Mouse (Mus musculus) lung, embryonic 14.5 days (tissue): ENCODE data around the gene Rere. TPM values are rescaled to one million over a fixed set of nuclear protein-coding genes. Genes with fewer than 3 reads are reported as not detected.
"Not testable (repeated sequence)": the region's sequence is repeated elsewhere in the genome, so short reads cannot be mapped to it uniquely, and the experiment has no call there.

ENCODE experiments used
- ATAC-seq: fragments of 200-750 bp; cut with Nextera tagmentation; 2 replicates; pipeline ENCODE4 v1.8.0; 2017; ENCODE audit warnings: mild to moderate bottlenecking, moderate TSS enrichment, moderate library complexity; ENCODE audit not compliant: insufficient read depth
- DNase-seq: peaks from one replicate; pipeline ENCODE4 v3.0.0-alpha.2; 2015
- H3K27ac ChIP-seq: fragments of 300-500 bp; sonication (generic); 2 replicates; pipeline ENCODE4 v1.5.1; 2014; ENCODE audit warnings: low read depth, mild to moderate bottlenecking, moderate library complexity
- H3K27me3 ChIP-seq: fragments of 300-500 bp; sonication (generic); 2 replicates; pipeline ENCODE4 v1.6.1; 2014; ENCODE audit warnings: low read length, control low read depth; ENCODE audit not compliant: insufficient read depth
- H3K36me3 ChIP-seq: fragments of 300-500 bp; sonication (generic); 2 replicates; pipeline ENCODE4 v1.6.1; 2014; ENCODE audit warnings: control low read depth; ENCODE audit not compliant: insufficient read depth
- H3K4me1 ChIP-seq: fragments of 300-500 bp; sonication (generic); 2 replicates; pipeline ENCODE4 v1.6.1; 2014; ENCODE audit warnings: antibody characterized with exemption, control low read depth; ENCODE audit not compliant: insufficient read depth
- H3K4me2 ChIP-seq: fragments of 300-500 bp; sonication (generic); 2 replicates; pipeline ENCODE4 v1.6.1; 2014; ENCODE audit warnings: mild to moderate bottlenecking
- H3K4me3 ChIP-seq: fragments of 300-500 bp; sonication (generic); 2 replicates; pipeline ENCODE4 v1.5.1; 2014; ENCODE audit warnings: low read depth, low read length
- H3K9ac ChIP-seq: fragments of 300-500 bp; sonication (generic); 2 replicates; pipeline ENCODE4 v1.6.1; 2014
- H3K9me3 ChIP-seq: fragments of 300-500 bp; sonication (generic); 2 replicates; pipeline ENCODE4 v1.6.1; 2016; ENCODE audit warnings: low read depth, low read length, control low read depth
- CTCF ChIP-seq: IDR thresholded peaks from 2 replicates; pipeline ENCODE4 v1.5.1; 2016; ENCODE audit warnings: antibody characterized with exemption, low read depth
- WGBS: fragments of 180-500 bp; shearing (Covaris S2); extraction: QIAGEN DNeasy Blood & Tissue Kit; methylation state at CpG from one replicate; pipeline ENCODE4 v1.1.7; 2014; 5-methylcytosine and 5-hydroxymethylcytosine counted together
- polyA plus RNA-seq: library from polyadenylated mRNA; unstranded; fragments of >200 nt; fragmentation: Nextera tagmentation; extraction: Ambion mirVana; gene quantifications from 2 replicates; pipeline ENCODE4 v1.2.1, GENCODE M21; 2014

The Rere gene
- polyA plus RNA-seq, 1 experiment from 2014 or later, result 41.5 TPM

DNA sequence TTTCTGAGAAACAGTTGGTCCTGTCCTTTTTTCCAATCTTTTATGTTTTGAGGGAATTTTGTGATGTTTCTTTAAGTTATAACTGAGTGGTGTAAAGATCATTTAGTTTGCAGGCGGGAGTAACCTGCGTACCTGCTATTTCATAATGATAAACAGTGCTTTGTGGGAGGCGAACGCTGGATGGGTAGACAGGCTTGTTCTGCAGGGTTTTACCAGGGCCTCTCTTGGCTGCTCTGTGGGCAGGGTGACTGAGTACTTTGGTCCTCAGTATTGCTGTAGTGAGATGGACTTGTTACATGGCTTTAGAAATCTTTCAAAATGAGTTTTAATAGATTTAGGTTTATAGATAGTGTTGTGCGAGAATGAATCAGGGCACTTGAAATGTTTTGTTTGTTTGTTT is 205.7 kb downstream of the Rere start:
- Histone ChIP-seq H3K9ac (no peak overlapping the region), H3K36me3 (0 out of 2 replicates have a peak, but pooled peaks cover 9% of the 10 kb centered on the region), H3K9me3 (no peaks in the 10 kb centered on the region), H3K4me3 (no peak overlapping the region), H3K4me1 (peaks cover 7% of the 10 kb centered on the region), H3K4me2 (no peak overlapping the region), H3K27me3 (no peaks in the 10 kb centered on the region), H3K27ac (no peak overlapping the region)
- WGBS, result 36% methylated on average over 5 of the region's 5 CpGs
- no peak for TF ChIP-seq CTCF
- ATAC-seq, result no peak
- DNase-seq, result no peak

DNA sequence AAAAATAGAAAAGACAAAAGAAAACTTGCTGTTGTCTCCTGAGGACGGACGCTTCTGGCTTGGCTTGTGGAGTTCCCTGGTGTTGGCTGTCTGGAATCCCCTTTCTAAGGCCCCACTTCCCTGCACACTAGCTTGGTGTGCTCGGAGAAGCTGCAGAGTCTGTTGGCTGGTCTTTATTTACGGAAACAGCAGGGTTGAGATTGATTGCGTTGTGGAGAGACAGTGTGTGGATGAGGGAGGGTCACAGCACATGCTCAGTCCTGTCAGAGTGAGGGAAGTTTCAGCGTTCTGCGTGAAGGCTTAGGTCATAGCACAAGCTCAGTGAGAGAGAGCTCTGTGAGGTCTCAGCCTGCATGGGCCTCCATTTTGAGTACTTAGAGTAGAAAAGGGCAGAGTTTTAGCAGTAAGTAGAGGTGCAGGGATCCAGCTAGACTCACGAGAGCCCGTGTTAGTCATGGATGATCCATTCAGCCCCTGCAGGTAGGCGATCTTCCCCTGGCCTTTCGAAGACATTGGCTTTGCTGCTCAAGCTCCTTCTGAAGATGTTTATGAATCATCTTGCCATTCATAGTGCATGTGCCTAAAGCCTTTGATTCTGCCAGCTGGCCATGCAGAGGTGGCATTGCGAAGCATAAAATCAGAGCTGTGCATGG is 206.8 kb downstream of the Rere start:
- DNase-seq (peak; percentile 95), ATAC-seq (peak; percentile 99)
- Histone ChIP-seq H3K4me1 (peaks cover 7% of the 10 kb centered on the region), H3K9me3 (no peaks in the 10 kb centered on the region), H3K27me3 (no peaks in the 10 kb centered on the region), H3K4me3 (peak overlapping the region; percentile 26), H3K4me2 (peak overlapping the region; percentile 66), H3K36me3 (0 out of 2 replicates have a peak, but pooled peaks cover 5% of the 10 kb centered on the region), H3K27ac (peak overlapping the region; percentile 88), H3K9ac (peak overlapping the region; percentile 49)
- WGBS, result 13% methylated on average over 12 of the region's 12 CpGs
- no peak for TF ChIP-seq CTCF

DNA sequence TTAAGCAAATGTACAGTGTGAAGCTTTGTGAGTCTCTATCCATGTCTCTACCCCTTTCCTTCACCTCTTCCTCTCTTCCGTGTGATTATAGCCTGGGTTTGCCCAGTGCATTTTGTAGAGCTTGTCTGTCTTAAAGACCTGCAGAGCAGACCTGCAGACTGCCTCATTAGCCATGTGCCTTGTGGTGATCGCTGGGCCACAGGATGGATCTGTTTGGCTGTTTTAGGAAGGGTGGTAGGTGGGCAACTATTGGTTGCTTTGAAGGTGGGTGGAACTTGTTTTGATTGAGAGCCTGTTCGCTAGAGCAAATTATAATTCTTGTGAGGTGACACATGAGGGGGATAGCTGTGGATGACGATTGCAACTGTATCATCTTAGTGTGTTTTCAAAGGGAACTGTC is 207.3 kb downstream of the Rere start:
- WGBS, result 39% methylated on average over 4 of the region's 4 CpGs
- H3K36me3 ChIP-seq, result 0 out of 2 replicates have a peak, but pooled peaks cover 2% of the 10 kb centered on the region
- DNase-seq (no peak), ATAC-seq (no peak)
- peak overlapping the region; percentile 26; the same call in 1 of the 2 replicates for H3K4me3 ChIP-seq
- H3K9ac ChIP-seq, result 0 out of 2 replicates have a peak overlapping the region, but pooled peaks have one; percentile 14
- no peak for TF ChIP-seq CTCF
- H3K27ac ChIP-seq, result peak overlapping the region; percentile 88
- H3K27me3 ChIP-seq, result no peaks in the 10 kb centered on the region
- peak overlapping the region; percentile 66 for H3K4me2 ChIP-seq
- no peaks in the 10 kb centered on the region for H3K9me3 ChIP-seq
- H3K4me1 ChIP-seq, result peaks cover 7% of the 10 kb centered on the region

DNA sequence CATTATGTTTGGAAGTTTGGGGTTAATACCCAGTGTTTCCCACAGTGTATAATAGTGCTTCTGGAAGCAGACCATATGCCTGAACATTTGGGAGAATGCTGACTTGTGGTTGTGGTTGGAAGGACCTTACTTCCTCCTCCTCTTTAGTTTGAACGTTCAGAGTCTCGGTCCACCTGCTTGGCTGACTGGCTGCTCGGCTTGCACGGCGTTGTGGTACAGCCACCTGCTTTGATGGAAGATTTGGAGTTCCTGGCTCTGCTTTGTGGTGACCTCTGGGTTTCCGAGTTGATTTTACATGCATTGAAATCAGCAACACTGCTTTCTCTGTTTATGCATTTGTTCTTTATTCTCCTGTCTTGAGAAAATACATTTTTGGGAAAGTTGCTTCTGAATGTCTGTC is 208.6 kb downstream of the Rere start:
- DNase-seq (no peak), ATAC-seq (no peak)
- Histone ChIP-seq H3K4me3 (no peak overlapping the region), H3K9ac (no peak overlapping the region), H3K36me3 (0 out of 2 replicates have a peak, but pooled peaks cover 2% of the 10 kb centered on the region), H3K9me3 (no peaks in the 10 kb centered on the region), H3K4me2 (no peak overlapping the region), H3K27me3 (no peaks in the 10 kb centered on the region), H3K4me1 (peaks cover 7% of the 10 kb centered on the region), H3K27ac (no peak overlapping the region)
- TF ChIP-seq CTCF, result no peak
- 80% methylated on average over 6 of the region's 6 CpGs for WGBS

DNA sequence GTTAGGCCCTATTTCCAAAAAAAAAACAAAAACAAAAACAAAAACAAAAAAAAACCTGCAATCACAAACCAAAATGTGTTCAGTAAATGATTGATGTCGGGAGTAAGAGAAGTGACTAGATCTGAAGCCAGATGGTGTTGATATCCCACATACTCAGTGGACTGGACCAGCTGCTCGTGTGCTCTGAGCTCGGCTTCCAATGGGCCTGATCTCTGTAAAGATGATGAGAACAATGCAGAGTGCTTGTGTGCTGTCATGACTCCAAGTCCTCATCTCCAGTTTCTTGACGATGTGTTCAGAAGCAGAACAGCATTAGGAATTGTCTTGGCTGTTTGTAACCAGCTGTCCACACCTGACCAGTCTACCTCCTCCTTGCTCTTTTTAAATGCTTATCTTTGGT is 210.3 kb downstream of the Rere start:
- H3K9ac ChIP-seq, result no peak overlapping the region
- no peak for DNase-seq
- no peak overlapping the region for H3K27ac ChIP-seq
- TF ChIP-seq CTCF, result no peak
- H3K4me3 ChIP-seq, result no peak overlapping the region
- H3K4me2 ChIP-seq, result no peak overlapping the region
- WGBS, result 87% methylated on average over 4 of the region's 4 CpGs
- H3K9me3 ChIP-seq, result no peaks in the 10 kb centered on the region
- no peak for ATAC-seq
- no peaks in the 10 kb centered on the region for H3K27me3 ChIP-seq
- H3K36me3 ChIP-seq, result no peaks in the 10 kb centered on the region
- H3K4me1 ChIP-seq, result peaks cover 7% of the 10 kb centered on the region

DNA sequence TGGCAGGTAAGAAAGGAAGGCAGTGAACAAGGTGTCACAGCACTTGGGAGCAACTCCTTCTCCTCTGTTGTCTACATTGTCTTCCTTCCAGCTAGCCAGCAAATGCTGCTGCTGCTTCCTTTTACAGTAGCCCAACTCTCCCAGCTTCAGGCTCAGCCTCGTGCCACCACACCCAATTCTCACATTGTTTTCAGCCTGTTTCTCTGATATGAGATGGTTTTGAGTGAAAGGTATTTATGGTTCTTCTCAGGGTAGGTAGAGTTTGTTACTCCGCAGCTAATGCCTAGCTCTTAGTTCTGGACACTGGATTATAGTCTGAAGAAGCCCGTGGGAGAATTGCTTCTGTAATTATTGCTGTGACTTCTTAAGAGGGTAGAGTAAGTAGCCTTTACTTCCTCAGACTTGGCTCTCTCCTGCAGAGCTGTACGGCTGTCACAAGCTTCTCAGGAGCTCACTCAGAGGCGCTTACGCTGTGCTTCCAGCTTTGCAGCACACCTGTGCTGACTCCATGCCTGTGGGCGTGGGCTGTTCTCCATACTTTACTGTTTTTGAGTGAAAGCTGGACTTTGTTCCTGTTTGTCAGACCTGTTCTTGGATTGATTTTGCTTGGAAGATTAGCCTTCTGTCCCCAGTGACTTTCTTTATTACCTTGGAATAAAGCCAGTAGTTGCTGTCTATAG is 212.0 kb downstream of the Rere start:
- Histone ChIP-seq H3K4me1 (peaks cover 6% of the 10 kb centered on the region; the same call in 1 of the 2 replicates), H3K4me2 (no peak overlapping the region), H3K9me3 (no peaks in the 10 kb centered on the region), H3K27me3 (no peaks in the 10 kb centered on the region), H3K9ac (no peak overlapping the region), H3K4me3 (no peak overlapping the region), H3K27ac (no peak overlapping the region), H3K36me3 (no peaks in the 10 kb centered on the region)
- ATAC-seq, result no peak
- no peak for TF ChIP-seq CTCF
- no peak for DNase-seq
- 78% methylated on average over 7 of the region's 7 CpGs for WGBS

DNA sequence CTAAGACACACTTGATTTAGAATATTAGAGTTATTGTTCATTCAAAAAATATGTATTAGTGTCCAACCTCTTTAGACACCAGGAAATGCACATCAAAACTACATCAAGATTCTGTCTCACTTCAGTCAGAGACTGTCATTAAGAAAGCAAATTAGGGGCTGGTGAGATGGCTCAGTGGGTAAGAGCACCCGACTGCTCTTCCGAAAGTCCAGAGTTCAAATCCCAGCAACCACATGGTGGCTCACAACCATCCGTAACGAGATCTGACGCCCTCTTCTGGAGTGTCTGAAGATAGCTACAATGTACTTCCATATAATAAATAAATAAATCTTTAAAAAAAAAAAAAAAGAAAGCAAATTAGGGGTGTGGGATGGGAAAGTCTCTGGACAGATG is 212.5 kb downstream of the Rere start:
- H3K4me3 ChIP-seq, DNase-seq, H3K36me3 ChIP-seq, H3K27me3 ChIP-seq, H3K4me2 ChIP-seq, H3K4me1 ChIP-seq, H3K9ac ChIP-seq, ATAC-seq, H3K27ac ChIP-seq, H3K9me3 ChIP-seq: not testable (repeated sequence)
- 70% methylated on average over 5 of the region's 5 CpGs for WGBS
